Mouse (Mus musculus) lung, postnatal 0 days (tissue): Measurements from ENCODE around the gene Olfr961.

ENCODE experiments used
- CTCF ChIP-seq: IDR thresholded peaks from 2 replicates; pipeline ENCODE4 v1.5.1; 2016; ENCODE audit warnings: antibody characterized with exemption, mild to moderate bottlenecking
- EP300 ChIP-seq: IDR thresholded peaks from 2 replicates; pipeline ENCODE4 v1.6.1; 2016; ENCODE audit warnings: antibody characterized with exemption, mild to moderate bottlenecking, control low read depth

DNA sequence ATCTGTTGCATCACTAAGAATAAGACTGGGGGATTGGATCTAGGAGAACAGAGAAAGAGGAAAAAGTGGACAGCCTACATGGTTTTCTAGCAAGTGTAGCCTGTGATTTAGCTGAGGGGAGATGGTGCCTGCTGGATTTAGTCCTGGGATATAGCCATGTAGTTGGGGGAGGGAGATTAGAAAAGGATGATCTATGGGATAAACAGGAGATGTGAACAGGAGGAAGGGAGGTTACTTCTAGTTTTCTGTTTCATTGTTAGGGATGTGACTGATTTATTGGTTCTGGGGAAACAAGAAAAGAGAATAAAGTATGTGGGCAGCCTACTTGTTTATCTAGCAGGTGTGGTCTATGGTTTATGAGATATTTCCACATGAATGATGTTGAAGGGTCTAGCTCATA, 36.4 kb upstream of the Olfr961 start:
- TF ChIP-seq CTCF (no peak), EP300 (no peak)
